Mouse (Mus musculus) hindbrain, postnatal 0 days (tissue): Measurements from ENCODE around the gene Slc24a4. TPM values are rescaled to one million over a fixed set of nuclear protein-coding genes. Genes with fewer than 3 reads are reported as not detected.

ENCODE experiments used
- ATAC-seq: fragments of 200-750 bp; cut with Nextera tagmentation; 2 replicates; pipeline ENCODE4 v1.8.0; 2017; ENCODE audit warnings: mild to moderate bottlenecking, moderate TSS enrichment, moderate library complexity
- DNase-seq: peaks from one replicate; pipeline ENCODE4 v3.0.0-alpha.2; 2015; ENCODE audit warnings: low spot score
- H3K27ac ChIP-seq: fragments of 300-500 bp; sonication (generic); 2 replicates; pipeline ENCODE4 v1.5.1; 2014; ENCODE audit warnings: mild to moderate bottlenecking
- H3K27me3 ChIP-seq: fragments of 300-500 bp; sonication (generic); 2 replicates; pipeline ENCODE4 v1.6.1; 2014; ENCODE audit warnings: low read length, mixed read lengths; ENCODE audit not compliant: insufficient read depth
- H3K36me3 ChIP-seq: fragments of 300-500 bp; sonication (generic); 2 replicates; pipeline ENCODE4 v1.6.1; 2014; ENCODE audit warnings: low read length, mixed read lengths; ENCODE audit not compliant: insufficient read depth
- H3K4me1 ChIP-seq: fragments of 300-500 bp; sonication (generic); 2 replicates; pipeline ENCODE4 v1.6.1; 2014; ENCODE audit warnings: antibody characterized with exemption, low read length, mixed read lengths; ENCODE audit not compliant: insufficient read depth
- H3K4me2 ChIP-seq: fragments of 300-500 bp; sonication (generic); 2 replicates; pipeline ENCODE4 v1.6.1; 2014; ENCODE audit warnings: low read depth, mild to moderate bottlenecking, low read length, moderate library complexity, mixed read lengths
- H3K4me3 ChIP-seq: fragments of 300-500 bp; sonication (generic); 2 replicates; pipeline ENCODE4 v1.5.1; 2014; ENCODE audit warnings: low read length
- H3K9ac ChIP-seq: fragments of 300-500 bp; sonication (generic); replicated peaks from 2 replicates; pipeline ENCODE4 v1.6.1; 2014; ENCODE audit warnings: mild to moderate bottlenecking, low read length, moderate library complexity, mixed read lengths
- H3K9me3 ChIP-seq: fragments of 300-500 bp; sonication (generic); 2 replicates; pipeline ENCODE4 v1.6.1; 2016; ENCODE audit warnings: low read length, mixed read lengths
- CTCF ChIP-seq: IDR thresholded peaks from 2 replicates; pipeline ENCODE4 v1.5.1; 2016; ENCODE audit warnings: antibody characterized with exemption, control low read depth, low read depth
- WGBS: fragments of 180-500 bp; shearing (Covaris S2); extraction: QIAGEN DNeasy Blood & Tissue Kit; methylation state at CpG from one replicate; pipeline ENCODE4 v1.1.7; 2014; 5-methylcytosine and 5-hydroxymethylcytosine counted together
- polyA plus RNA-seq: library from polyadenylated mRNA; unstranded; fragments of >200 nt; fragmentation: Nextera tagmentation; extraction: Ambion mirVana; gene quantifications from 2 replicates; pipeline ENCODE4 v1.2.1, GENCODE M21; 2015
- total RNA-seq: library from RNA; depleted of rRNA; stranded (reverse); fragments of >200 nt; gene quantifications from 2 replicates; pipeline ENCODE4 v1.2.3, GENCODE M21; 2014

The Slc24a4 gene
- total and polyA plus RNA-seq, 2 experiments from 2014 or later: 2.3 to 7.2 TPM

DNA sequence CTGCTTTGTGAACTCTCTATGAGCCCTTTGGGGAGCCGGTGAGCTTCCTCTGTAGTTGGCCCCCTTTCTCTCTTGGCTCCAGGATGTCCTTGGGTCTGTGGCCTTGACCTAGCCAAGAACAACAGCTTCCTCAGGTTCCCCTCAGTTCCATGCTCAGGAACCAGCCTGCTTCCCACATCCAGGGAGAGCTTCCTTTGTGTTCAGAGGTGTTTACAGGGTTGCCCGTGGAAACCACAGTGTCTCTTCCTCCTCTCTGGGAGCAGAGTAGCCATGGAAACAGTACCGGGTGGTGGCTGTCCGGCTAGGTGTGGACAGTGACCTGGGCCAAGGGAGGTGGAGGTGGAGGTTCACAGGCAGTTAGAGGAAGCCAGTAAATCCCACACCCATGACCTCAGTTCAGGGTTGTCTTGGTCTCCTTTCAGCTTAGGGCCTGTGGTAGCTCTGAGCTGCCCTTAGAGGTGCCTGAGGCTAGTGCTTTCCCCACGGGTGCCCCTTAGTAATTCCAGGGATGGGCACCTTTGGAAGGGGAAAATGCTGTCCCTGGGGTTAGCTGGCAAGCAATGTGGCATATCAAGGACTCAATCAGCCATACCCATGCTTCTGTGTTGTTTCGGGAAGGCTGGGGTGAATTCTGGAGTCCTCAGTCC is 113.7 kb downstream of the Slc24a4 start:
- Histone ChIP-seq H3K27me3 (no peaks in the 10 kb centered on the region), H3K4me1 (0 out of 2 replicates have a peak, but pooled peaks cover 5% of the 10 kb centered on the region), H3K27ac (no peak overlapping the region), H3K4me3 (no peak overlapping the region), H3K9me3 (no peaks in the 10 kb centered on the region), H3K36me3 (no peaks in the 10 kb centered on the region), H3K9ac (no peak overlapping the region), H3K4me2 (no peak overlapping the region)
- 46% methylated on average over 6 of the region's 6 CpGs for WGBS
- no peak for TF ChIP-seq CTCF
- peak; percentile 33 for DNase-seq
- peak; percentile 77 for ATAC-seq

DNA sequence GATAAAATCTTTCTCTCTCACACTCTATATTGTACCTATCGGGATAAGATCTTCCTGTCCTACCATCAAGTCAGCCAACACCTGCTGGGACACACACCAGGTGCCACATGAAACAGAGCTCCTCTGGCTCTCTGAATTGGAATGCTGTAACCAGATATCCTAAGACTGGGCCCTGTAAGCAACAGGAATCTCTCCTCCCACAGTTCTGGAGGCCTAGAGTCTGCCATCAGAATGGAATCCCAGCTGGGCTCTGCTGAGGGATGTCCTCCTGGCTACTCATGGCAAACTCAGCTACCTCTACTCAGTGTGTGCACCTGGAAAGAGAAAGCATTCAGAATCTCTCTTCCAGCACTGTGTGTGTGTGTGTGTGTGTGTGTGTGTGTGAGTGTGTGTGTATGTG is 115.4 kb downstream of the Slc24a4 start:
- DNase-seq (no peak), ATAC-seq (no peak)
- Histone ChIP-seq H3K4me3 (no peak overlapping the region), H3K4me2 (no peak overlapping the region), H3K27ac (no peak overlapping the region), H3K9ac (no peak overlapping the region), H3K9me3 (no peaks in the 10 kb centered on the region), H3K36me3 (no peaks in the 10 kb centered on the region), H3K27me3 (no peaks in the 10 kb centered on the region), H3K4me1 (0 out of 2 replicates have a peak, but pooled peaks cover 5% of the 10 kb centered on the region)
- TF ChIP-seq CTCF: no peak
- WGBS: 63% methylated on average over 1 of the region's 1 CpGs

DNA sequence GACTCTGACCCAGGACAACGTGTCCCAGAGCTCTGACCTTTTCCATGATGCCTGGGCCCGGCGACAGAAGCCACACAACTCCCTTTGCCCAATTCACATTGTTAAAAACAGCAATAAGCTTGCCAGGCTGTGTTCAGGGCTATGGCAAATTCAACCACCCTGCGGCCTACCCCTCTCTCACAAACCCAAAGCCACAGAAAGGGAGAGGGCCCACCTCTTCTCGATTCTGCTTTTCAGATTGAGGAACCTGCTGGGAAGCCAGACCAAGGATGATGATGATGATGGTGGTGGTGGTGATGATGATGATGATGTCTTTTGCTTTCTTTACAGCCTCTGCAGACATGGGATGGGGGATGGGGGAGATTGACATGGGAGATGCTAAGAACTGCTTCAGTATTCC is 117.7 kb downstream of the Slc24a4 start:
- WGBS: 96% methylated on average over 5 of the region's 5 CpGs
- no peak for ATAC-seq

GRCm38 (mm10) chr12:102248104-102248503 is 119.6 kb downstream of the Slc24a4 start:
- TF ChIP-seq CTCF: no peak
- Histone ChIP-seq H3K9me3 (no peaks in the 10 kb centered on the region), H3K9ac (no peak overlapping the region), H3K4me1 (no peaks in the 10 kb centered on the region), H3K36me3 (no peaks in the 10 kb centered on the region), H3K4me3 (no peak overlapping the region), H3K27me3 (no peaks in the 10 kb centered on the region), H3K27ac (no peak overlapping the region), H3K4me2 (no peak overlapping the region)
- 93% methylated on average over 6 of the region's 6 CpGs for WGBS
- no peak for DNase-seq
- no peak for ATAC-seq

More for the DNA sequence above, 117.7 kb downstream of the Slc24a4 start:
- Histone ChIP-seq H3K27me3 (no peaks in the 10 kb centered on the region), H3K9me3 (no peaks in the 10 kb centered on the region), H3K4me3 (no peak overlapping the region), H3K4me2 (no peak overlapping the region), H3K4me1 (0 out of 2 replicates have a peak, but pooled peaks cover 5% of the 10 kb centered on the region), H3K27ac (no peak overlapping the region), H3K36me3 (no peaks in the 10 kb centered on the region), H3K9ac (no peak overlapping the region)
- no peak for TF ChIP-seq CTCF
- no peak for DNase-seq

GRCm38 (mm10) chr12:102250316-102250715 is 121.8 kb downstream of the Slc24a4 start:
- Histone ChIP-seq H3K9ac (no peak overlapping the region), H3K27me3 (no peaks in the 10 kb centered on the region), H3K4me3 (no peak overlapping the region), H3K4me2 (no peak overlapping the region), H3K9me3 (no peaks in the 10 kb centered on the region), H3K4me1 (no peaks in the 10 kb centered on the region), H3K27ac (no peak overlapping the region), H3K36me3 (no peaks in the 10 kb centered on the region)
- DNase-seq (peak; percentile 52), ATAC-seq (0 out of 2 replicates have a peak, but pooled peaks have one; percentile 32)
- WGBS: 60% methylated on average over 4 of the region's 4 CpGs
- no peak for TF ChIP-seq CTCF

DNA sequence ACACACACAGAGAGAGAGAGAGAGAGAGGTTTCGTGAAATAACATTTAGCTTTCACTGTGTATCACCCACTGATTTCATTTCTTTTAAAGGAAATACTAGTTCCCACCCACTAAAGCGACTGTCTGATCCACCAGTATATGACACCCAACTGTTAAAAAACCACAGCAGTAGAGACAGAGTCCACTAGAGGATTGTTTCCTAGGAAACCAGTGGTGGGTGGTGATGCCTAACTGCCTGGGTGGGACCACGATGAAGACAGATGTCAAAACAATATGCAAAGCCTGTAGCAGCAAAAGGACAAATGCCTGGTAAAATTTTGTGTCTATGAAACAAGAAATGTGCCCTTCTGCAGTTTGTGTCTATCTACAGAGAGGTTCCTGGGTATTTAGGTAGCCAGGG is 122.5 kb downstream of the Slc24a4 start:
- 67% methylated on average over 3 of the region's 3 CpGs for WGBS
- no peak overlapping the region for H3K4me3 ChIP-seq

GRCm38 (mm10) chr12:102251985-102252384 is 123.5 kb downstream of the Slc24a4 start:
- Histone ChIP-seq H3K27me3 (no peaks in the 10 kb centered on the region), H3K9ac (no peak overlapping the region), H3K27ac (no peak overlapping the region), H3K36me3 (no peaks in the 10 kb centered on the region), H3K9me3 (no peaks in the 10 kb centered on the region), H3K4me1 (no peaks in the 10 kb centered on the region), H3K4me2 (no peak overlapping the region), H3K4me3 (no peak overlapping the region)
- DNase-seq: no peak
- 39% methylated on average over 3 of the region's 3 CpGs for WGBS
- no peak for ATAC-seq
- peak; percentile 44 for TF ChIP-seq CTCF

More for the DNA sequence above, 122.5 kb downstream of the Slc24a4 start:
- Histone ChIP-seq H3K4me1 (no peaks in the 10 kb centered on the region), H3K36me3 (no peaks in the 10 kb centered on the region), H3K9ac (no peak overlapping the region), H3K4me2 (no peak overlapping the region), H3K27ac (no peak overlapping the region), H3K27me3 (no peaks in the 10 kb centered on the region), H3K9me3 (no peaks in the 10 kb centered on the region)
- no peak for DNase-seq
- ATAC-seq: no peak
- TF ChIP-seq CTCF: no peak
